Mouse (Mus musculus) embryonic fibroblast, embryonic 13.5 days (primary cell): ENCODE results near the gene Ccdc33.

Experiments used
- CTCF ChIP-seq: IDR thresholded peaks from 2 replicates; pipeline ENCODE4 v1.5.1; 2011; ENCODE audit warnings: mild to moderate bottlenecking, control low read depth, low read length, moderate library complexity, borderline replicate concordance; ENCODE audit not compliant: insufficient read depth
- POLR2A ChIP-seq: IDR thresholded peaks from 2 replicates; pipeline ENCODE4 v1.6.1; 2011; ENCODE audit warnings: low read depth, mild to moderate bottlenecking, control low read depth, low read length, moderate library complexity

- TF ChIP-seq CTCF (no peak), POLR2A (no peak)
Measured at GRCm38 (mm10) chr9:58012486-58012885, 106.1 kb downstream of the Ccdc33 start.
